Mouse (Mus musculus): ENCODE results near the gene Rpl9-ps1. TPM values are rescaled to one million over a fixed set of nuclear protein-coding genes. Genes with fewer than 3 reads are reported as not detected.
A peak's percentile ranks its signal among the peaks of the same experiment; 100 is the strongest.

The Rpl9-ps1 gene
- polyA plus RNA-seq, 1 experiment, result not detected

DNA sequence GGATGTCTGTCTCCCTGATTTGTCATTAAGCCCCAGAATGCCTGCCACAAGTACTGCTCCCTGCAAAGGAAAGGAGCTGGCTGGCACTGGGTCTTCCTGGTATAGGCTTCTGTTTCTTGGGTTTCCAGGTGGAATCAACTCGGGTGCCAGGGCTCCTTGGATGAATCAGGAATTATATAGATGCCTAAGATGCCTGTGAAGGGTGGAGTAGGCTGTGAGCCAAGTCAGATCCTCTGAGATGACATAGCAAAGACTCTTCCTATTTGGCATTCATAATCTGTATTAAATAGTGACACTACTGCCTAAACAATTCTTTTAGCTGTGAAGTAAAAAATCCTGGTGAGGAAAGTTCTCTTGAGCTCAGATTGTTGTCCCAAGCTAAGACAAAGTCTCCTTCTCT, 39.0 kb downstream of the Rpl9-ps1 start:
- Histone ChIP-seq H3K79me3 (ENCODE audit: low read depth) (no peaks in the 10 kb centered on the region), H3K4me3 (ENCODE audit: insufficient read depth, poor library complexity, severe bottlenecking) (no peak overlapping the region), H3K27me3 (ENCODE audit: control insufficient read depth, insufficient read depth, insufficient read length) (no peaks in the 10 kb centered on the region), H3K79me2 (ENCODE audit: control insufficient read depth, insufficient read depth) (no peaks in the 10 kb centered on the region), H3K36me3 (ENCODE audit: control insufficient read depth, insufficient read depth) (no peaks in the 10 kb centered on the region), H3ac (ENCODE audit: control insufficient read depth, insufficient read length, low read depth) (no peak overlapping the region)
- TF ChIP-seq MAX (IDR thresholded peaks at IDR 0.05) (no peak), CTCF (IDR thresholded peaks at IDR 0.05; ENCODE audit: control insufficient read depth, insufficient read depth, insufficient read length) (no peak), USF1 (IDR thresholded peaks at IDR 0.05; ENCODE audit: low read depth) (no peak), CEBPB (IDR thresholded peaks at IDR 0.05; ENCODE audit: low read depth) (no peak), FOSL1 (IDR thresholded peaks at IDR 0.05; ENCODE audit: insufficient read depth, low read length, poor library complexity, severe bottlenecking) (no peak), MYOG (IDR thresholded peaks at IDR 0.05; ENCODE audit: control insufficient read depth, extremely low read depth, insufficient read length) (no peak), MYOD1 (IDR thresholded peaks at IDR 0.05; ENCODE audit: control insufficient read depth, insufficient read length, low read depth) (no peak)

DNA sequence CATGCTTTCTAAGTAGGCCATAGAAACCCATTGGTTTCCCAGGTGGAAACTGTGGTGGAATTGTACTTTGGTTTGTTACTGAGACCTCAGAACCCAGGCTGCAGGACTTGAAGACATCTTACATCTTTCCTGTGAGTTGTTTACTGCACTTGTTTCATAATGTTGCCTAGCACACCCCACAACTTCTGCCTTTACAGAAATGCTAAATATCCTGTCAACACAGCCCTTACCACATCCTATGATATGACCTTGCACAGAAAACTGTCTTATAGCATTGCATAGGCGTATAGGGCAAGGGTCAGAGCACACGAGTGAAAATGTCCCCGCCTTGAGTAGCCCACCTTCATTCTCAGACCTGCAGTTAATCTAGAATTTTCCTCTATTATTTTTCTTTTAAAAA, 39.9 kb downstream of the Rpl9-ps1 start:
- TF ChIP-seq USF1 (IDR thresholded peaks at IDR 0.05; ENCODE audit: low read depth) (no peak), CTCF (IDR thresholded peaks at IDR 0.05; ENCODE audit: control insufficient read depth, insufficient read depth, insufficient read length) (no peak), MYOG (IDR thresholded peaks at IDR 0.05; ENCODE audit: control insufficient read depth, extremely low read depth, insufficient read length) (no peak), CEBPB (IDR thresholded peaks at IDR 0.05; ENCODE audit: low read depth) (no peak), FOSL1 (IDR thresholded peaks at IDR 0.05; ENCODE audit: insufficient read depth, low read length, poor library complexity, severe bottlenecking) (no peak), MAX (IDR thresholded peaks at IDR 0.05) (no peak), MYOD1 (IDR thresholded peaks at IDR 0.05; ENCODE audit: control insufficient read depth, insufficient read length, low read depth) (no peak)
- Histone ChIP-seq H3K27me3 (ENCODE audit: control insufficient read depth, insufficient read depth, insufficient read length) (no peaks in the 10 kb centered on the region), H3K79me3 (ENCODE audit: low read depth) (no peaks in the 10 kb centered on the region), H3K79me2 (ENCODE audit: control insufficient read depth, insufficient read depth) (no peaks in the 10 kb centered on the region), H3K36me3 (ENCODE audit: control insufficient read depth, insufficient read depth) (no peaks in the 10 kb centered on the region), H3K4me3 (ENCODE audit: insufficient read depth, poor library complexity, severe bottlenecking) (no peak overlapping the region), H3ac (ENCODE audit: control insufficient read depth, insufficient read length, low read depth) (no peak overlapping the region)

DNA sequence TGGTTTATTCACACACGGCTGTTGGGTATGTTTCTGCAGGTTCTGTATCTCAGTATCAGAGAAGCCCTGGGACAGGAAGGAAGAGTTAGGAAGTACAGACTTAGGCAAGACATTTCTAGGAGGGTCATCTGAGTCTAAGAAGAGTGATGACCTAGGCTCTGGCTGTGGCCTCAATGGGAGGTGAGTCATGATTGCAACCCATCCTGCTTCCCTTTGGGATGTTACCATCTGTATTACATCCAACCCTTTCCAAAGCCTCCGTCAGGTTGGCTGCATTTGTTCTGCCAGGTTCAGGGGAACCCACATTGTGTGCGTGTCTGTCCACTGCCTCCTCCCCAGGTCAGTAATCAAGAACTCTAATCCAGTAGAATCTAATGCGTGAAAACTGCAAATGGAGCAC, 40.7 kb downstream of the Rpl9-ps1 start:
- TF ChIP-seq FOSL1 (IDR thresholded peaks at IDR 0.05; ENCODE audit: insufficient read depth, low read length, poor library complexity, severe bottlenecking), result no peak
- no peak for TF ChIP-seq CEBPB (IDR thresholded peaks at IDR 0.05; ENCODE audit: low read depth)
- no peaks in the 10 kb centered on the region for H3K36me3 ChIP-seq (ENCODE audit: control insufficient read depth, insufficient read depth)
- no peak overlapping the region for H3ac ChIP-seq (ENCODE audit: control insufficient read depth, insufficient read length, low read depth)
- no peaks in the 10 kb centered on the region for H3K79me2 ChIP-seq (ENCODE audit: control insufficient read depth, insufficient read depth)
- no peak overlapping the region for H3K4me3 ChIP-seq (ENCODE audit: insufficient read depth, poor library complexity, severe bottlenecking)
- no peaks in the 10 kb centered on the region for H3K27me3 ChIP-seq (ENCODE audit: control insufficient read depth, insufficient read depth, insufficient read length)
- H3K79me3 ChIP-seq (ENCODE audit: low read depth), result no peaks in the 10 kb centered on the region

DNA sequence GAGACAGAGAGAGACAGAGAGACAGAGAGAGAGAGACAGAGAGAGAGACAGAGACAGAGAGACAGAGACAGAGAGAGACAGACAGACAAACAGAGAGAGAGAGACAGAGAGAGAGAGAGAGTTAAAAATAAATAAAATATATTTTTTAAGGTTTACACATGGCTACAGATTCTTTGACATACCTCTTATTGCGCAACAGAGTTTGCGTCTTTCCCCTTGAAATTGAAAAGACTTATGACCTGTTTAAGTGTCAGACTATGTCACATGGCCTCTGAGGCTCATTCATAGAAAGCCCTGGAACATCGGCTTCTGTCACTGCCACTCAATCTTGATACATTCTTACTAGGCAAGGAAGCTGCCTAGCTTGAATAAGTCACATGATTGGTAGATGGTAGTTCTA, 42.0 kb downstream of the Rpl9-ps1 start:
- TF ChIP-seq USF1 (IDR thresholded peaks at IDR 0.05; ENCODE audit: low read depth) (no peak), CEBPB (IDR thresholded peaks at IDR 0.05; ENCODE audit: low read depth) (peak; percentile 87)

DNA sequence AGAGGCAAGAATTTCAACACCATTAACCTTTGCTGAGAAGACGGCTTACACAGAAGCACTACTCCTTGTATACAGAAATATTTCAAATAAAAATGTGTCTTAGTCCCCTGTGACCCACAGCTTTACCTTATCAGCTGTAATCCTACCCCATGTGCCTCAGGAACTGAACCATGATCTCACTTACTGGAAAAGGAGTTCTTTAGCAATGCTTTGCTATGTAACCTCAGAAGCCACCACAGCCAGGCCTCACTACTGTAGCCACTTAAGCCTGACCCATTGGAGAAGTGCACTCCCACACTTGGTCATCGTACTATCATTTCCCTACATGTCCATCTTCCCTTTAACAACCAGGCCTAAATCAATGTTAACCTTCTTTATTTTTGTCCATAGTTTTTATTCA, 44.8 kb downstream of the Rpl9-ps1 start:
- TF ChIP-seq USF1 (IDR thresholded peaks at IDR 0.05; ENCODE audit: low read depth), result no peak
- no peak for TF ChIP-seq FOSL1 (IDR thresholded peaks at IDR 0.05; ENCODE audit: insufficient read depth, low read length, poor library complexity, severe bottlenecking)
- TF ChIP-seq CEBPB (IDR thresholded peaks at IDR 0.05; ENCODE audit: low read depth), result no peak
- no peak for TF ChIP-seq CTCF (IDR thresholded peaks at IDR 0.05; ENCODE audit: control insufficient read depth, insufficient read depth, insufficient read length)
- no peak for TF ChIP-seq MYOD1 (IDR thresholded peaks at IDR 0.05; ENCODE audit: control insufficient read depth, insufficient read length, low read depth)
- TF ChIP-seq MYOG (IDR thresholded peaks at IDR 0.05; ENCODE audit: control insufficient read depth, extremely low read depth, insufficient read length), result no peak
- TF ChIP-seq MAX (IDR thresholded peaks at IDR 0.05), result no peak
- H3K79me3 ChIP-seq (ENCODE audit: low read depth), result no peaks in the 10 kb centered on the region
- H3K79me2 ChIP-seq (ENCODE audit: control insufficient read depth, insufficient read depth), result no peaks in the 10 kb centered on the region
- H3K27me3 ChIP-seq (ENCODE audit: control insufficient read depth, insufficient read depth, insufficient read length), result no peaks in the 10 kb centered on the region
- H3K4me3 ChIP-seq (ENCODE audit: insufficient read depth, poor library complexity, severe bottlenecking), result no peak overlapping the region
- H3ac ChIP-seq (ENCODE audit: control insufficient read depth, insufficient read length, low read depth), result no peak overlapping the region
- no peaks in the 10 kb centered on the region for H3K36me3 ChIP-seq (ENCODE audit: control insufficient read depth, insufficient read depth)

More for the DNA sequence above, 42.0 kb downstream of the Rpl9-ps1 start:
- Histone ChIP-seq H3K79me3 (ENCODE audit: low read depth) (no peaks in the 10 kb centered on the region), H3K27me3 (ENCODE audit: control insufficient read depth, insufficient read depth, insufficient read length) (no peaks in the 10 kb centered on the region), H3K79me2 (ENCODE audit: control insufficient read depth, insufficient read depth) (no peaks in the 10 kb centered on the region), H3ac (ENCODE audit: control insufficient read depth, insufficient read length, low read depth) (no peak overlapping the region), H3K4me3 (ENCODE audit: insufficient read depth, poor library complexity, severe bottlenecking) (no peak overlapping the region), H3K36me3 (ENCODE audit: control insufficient read depth, insufficient read depth) (no peaks in the 10 kb centered on the region)

DNA sequence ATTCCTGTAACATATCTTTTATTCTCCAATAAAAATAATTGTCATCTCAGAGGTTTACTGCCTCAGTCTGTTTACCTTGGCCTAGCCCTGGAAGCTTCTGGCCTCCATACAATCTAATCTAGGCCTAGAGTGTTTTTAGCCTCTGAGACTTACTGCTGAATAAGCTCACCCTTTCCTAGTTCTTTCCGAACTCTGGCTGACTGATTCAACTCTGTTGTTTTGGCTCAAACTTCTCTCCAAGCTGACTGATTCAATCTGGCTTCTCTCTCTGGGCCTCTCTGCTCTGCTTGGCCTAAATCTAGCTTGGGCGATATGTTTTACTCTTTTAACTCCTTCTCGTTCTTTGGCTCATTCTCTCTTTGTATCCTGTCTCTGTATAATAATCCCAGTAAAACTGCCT, 46.4 kb downstream of the Rpl9-ps1 start:
- Histone ChIP-seq H3K27me3 (ENCODE audit: control insufficient read depth, insufficient read depth, insufficient read length) (peaks cover under 1% of the 10 kb centered on the region), H3K4me3 (ENCODE audit: insufficient read depth, poor library complexity, severe bottlenecking) (no peak overlapping the region), H3ac (ENCODE audit: control insufficient read depth, insufficient read length, low read depth) (no peak overlapping the region), H3K79me3 (ENCODE audit: low read depth) (no peaks in the 10 kb centered on the region), H3K36me3 (ENCODE audit: control insufficient read depth, insufficient read depth) (no peaks in the 10 kb centered on the region), H3K79me2 (ENCODE audit: control insufficient read depth, insufficient read depth) (no peaks in the 10 kb centered on the region)
- no peak for TF ChIP-seq CEBPB (IDR thresholded peaks at IDR 0.05; ENCODE audit: low read depth)
- no peak for TF ChIP-seq MYOD1 (IDR thresholded peaks at IDR 0.05; ENCODE audit: control insufficient read depth, insufficient read length, low read depth)
- TF ChIP-seq MAX (IDR thresholded peaks at IDR 0.05), result no peak

All from C2C12 (cell line).